Mouse (Mus musculus) thymus, adult 2 months (tissue): ENCODE measurements around the gene Bbc3.

Source experiments
- CTCF ChIP-seq: fragments of 200-500 bp; IDR thresholded peaks from 2 replicates; pipeline ENCODE4 v1.5.1; 2012; ENCODE audit warnings: mild to moderate bottlenecking, control low read depth, low read length, moderate library complexity, borderline replicate concordance; ENCODE audit not compliant: control insufficient read depth, poor library complexity, insufficient read depth; ENCODE audit errors: extremely low read depth
- POLR2A ChIP-seq: fragments of 200-500 bp; IDR thresholded peaks from 2 replicates; pipeline ENCODE4 v1.6.1; 2012; ENCODE audit warnings: mild to moderate bottlenecking, low read length, control low read depth, moderate library complexity; ENCODE audit not compliant: control insufficient read depth, poor library complexity, insufficient read depth; ENCODE audit errors: extremely low read depth

- no peak; the same call in 1 of the 2 replicates for TF ChIP-seq POLR2A
- no peak for TF ChIP-seq CTCF
Measured at GRCm38 (mm10) chr7:16310521-16311452, 2.6 kb downstream of the Bbc3 start.
